Mouse (Mus musculus): Measurements from ENCODE around the gene Dact2.
A peak's percentile ranks its signal among the peaks of the same experiment; 100 is the strongest.

The Dact2 gene

DNA sequence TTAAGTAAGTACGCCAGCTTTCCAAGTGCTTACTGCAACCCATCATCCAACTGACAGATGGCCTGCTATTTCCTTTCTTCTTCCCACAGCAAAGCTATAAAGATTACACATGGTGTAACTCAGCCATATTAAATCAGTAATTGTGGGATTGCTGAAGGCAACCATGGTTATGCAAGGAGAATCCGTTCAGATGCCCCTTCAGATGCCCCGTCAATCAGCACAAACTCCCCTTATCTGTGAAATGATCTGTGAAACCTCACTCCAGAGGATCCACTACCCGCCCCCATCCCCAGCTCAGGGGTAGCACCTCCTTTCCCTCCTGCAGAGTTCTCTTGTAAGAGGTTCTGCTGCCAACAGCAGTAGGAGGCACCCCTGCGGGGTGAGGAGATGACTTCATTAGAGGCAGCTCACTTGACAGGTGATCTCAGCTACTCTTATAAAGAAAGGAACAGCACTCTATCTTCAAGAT lies 3.0 kb upstream of the Dact2 start:
- DNase-seq, result no peak

GRCm38 (mm10) chr17:14206062-14206461 lies 2.0 kb upstream of the Dact2 start:
- DNase-seq, result peak; percentile 71

DNA sequence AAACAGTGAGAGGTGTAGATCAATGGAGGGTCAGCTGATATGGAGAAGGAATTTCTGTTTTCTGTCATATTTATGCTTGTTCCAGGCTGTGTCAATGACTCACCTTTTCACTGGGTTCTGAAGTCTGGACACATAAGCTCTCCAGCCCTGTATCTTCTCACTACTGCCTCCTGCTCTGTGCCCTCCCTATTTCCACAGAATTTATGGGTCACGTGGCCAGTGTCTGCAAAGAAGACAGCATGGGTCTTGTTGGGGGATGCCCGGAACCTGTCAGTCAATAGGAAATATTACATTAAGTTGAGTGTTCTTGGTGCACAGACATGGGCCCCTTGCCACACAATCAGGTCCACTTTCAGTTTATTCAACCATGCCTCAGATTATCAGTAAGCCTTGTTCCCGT lies 1.1 kb upstream of the Dact2 start:
- no peak for DNase-seq

- peak; percentile 64 for DNase-seq
Observed at GRCm38 (mm10) chr17:14203121-14203941, 773 bp downstream of the Dact2 start.

DNA sequence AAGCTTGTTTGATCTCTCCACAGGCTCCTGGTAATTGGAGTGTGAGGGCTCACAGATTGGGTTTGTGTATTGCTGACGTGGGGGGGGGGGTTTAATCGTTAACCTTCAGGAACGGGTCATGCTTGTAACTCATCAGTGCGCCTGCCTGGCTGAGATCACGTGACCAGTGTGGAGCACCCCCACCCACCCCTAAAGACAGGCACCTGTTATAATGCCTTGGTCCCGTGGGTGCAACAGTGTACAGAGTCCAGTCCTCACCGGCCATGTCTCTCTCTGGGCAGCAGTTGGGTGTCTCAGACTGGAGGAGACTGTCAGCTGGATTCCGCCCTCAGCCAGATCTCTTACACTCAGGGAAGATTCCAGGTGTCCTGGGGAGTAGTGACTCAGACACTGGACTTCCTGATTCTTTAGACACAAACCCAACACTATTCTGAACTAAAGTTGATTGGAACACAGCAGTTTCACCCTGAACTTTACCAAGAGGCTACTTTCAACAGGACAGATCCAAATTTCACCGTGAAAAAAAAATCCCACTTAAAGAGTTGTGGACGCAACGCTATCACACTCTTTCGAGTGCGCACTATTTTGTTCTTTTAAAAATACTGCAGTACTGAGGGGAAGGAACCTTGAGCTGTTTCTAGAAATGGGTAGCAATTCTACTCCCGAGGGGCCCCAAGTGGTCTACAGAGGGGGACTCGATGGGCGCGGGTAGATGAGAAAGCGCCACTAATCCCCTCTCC lies 1.6 kb downstream of the Dact2 start:
- peak; percentile 61 for DNase-seq

DNA sequence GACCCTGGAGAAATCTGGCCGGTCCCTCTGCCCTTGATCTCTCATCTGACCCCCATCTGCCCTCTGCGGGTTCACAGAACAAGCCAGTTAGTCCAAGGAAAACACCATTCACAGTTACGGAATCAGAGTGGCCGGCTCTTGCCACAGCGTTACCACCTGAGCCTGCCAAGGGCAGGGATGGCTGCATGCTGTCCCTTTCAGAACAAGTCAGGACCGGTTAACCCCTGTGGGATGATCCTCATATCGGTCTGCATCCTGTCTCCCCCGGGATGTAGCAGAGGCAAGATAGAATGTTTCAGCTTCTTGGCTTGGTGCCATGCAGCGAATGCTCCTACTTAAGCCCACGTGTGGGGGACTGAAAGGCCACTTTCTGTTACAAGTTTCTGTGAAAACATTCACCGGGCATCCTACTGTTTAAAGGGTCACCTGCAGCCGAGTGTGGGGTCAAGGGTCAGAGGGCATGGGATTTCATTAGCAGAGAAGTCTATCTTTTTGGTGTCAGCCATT lies 2.8 kb downstream of the Dact2 start:
- DNase-seq, result peak; percentile 15

DNA sequence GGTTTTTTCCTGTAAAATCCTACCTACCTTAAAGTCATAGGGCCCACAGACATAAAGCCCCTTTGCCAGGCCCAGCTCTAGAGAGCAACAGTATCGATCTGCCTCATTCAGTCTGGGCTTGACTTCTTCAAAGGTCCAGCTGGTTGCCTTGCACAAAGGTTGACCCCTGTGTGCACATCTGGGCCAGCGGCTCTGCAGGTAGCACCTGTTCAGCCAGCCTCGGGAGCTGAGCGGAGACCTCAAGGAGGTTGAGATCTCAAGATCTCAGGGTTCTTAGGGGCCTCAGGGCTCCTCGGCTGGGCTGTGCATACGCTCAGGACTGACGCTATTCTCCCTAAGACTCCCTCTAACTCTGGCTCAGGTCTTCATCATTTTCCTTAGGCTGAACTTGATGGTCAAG lies 3.9 kb downstream of the Dact2 start:
- DNase-seq, result no peak

DNA sequence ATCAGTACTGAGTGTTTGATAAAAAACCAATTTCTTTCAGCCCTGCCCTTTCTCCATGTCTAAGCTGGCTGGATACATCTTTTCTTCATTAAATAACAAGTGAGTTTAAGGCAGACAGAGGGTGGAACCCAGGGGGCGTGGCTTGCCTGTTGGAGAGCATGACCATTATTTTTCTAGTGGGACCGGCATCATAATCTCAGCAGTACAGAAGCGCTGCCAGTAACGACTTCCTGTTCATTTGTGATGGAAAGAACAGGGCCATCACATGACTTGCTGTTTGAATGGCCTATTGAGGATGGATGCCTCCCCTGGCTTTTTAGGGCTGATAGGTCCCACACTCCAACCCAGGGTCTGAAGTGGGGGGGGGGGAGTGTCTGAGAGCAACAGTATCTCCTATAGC lies 4.5 kb downstream of the Dact2 start:
- no peak for DNase-seq

DNA sequence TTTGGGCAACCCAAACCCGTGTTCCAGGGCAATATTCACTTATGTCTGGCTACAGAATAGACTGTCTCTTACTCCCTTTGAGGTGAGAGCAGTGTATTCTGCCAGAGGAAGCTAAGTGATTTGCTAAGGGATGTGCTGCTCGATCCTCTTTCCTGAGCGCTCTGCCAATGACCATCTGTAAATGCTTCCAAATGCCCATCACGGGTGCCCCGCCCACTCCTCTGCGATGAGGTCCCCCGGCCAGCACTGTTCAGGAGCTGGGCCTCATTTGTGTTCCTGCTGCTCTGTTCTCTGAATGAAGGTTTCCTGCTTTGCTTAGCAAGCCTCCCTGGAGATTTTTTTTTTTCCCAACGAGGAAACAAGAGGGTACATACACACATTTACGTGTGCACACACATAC lies 11.2 kb downstream of the Dact2 start:
- no peak for DNase-seq

GRCm38 (mm10) chr17:14192432-14192831 lies 11.7 kb downstream of the Dact2 start:
- no peak for DNase-seq

DNA sequence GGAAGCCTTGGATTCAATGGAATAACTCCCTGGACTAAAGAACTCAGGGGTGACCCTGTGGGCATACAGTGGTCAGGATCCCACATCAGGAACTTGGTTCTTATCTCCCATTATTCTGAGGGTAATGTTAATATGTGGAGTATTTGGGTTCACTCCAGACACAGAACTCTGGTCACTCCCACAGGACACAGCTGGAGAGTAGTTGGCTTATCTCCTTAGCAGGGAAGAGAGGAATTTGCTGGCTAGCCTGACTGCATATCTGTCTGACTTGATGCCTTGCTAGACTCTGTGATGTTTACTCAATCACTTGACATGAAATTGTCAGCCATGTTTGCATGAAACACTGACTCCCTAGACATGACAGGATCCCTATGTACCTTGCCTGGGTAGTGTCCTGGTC lies 15.6 kb downstream of the Dact2 start:
- DNase-seq, result no peak

GRCm38 (mm10) chr17:14187096-14187495 lies 17.0 kb downstream of the Dact2 start:
- no peak for DNase-seq

GRCm38 (mm10) chr17:14186176-14186575 lies 17.9 kb downstream of the Dact2 start:
- no peak for DNase-seq

DNA sequence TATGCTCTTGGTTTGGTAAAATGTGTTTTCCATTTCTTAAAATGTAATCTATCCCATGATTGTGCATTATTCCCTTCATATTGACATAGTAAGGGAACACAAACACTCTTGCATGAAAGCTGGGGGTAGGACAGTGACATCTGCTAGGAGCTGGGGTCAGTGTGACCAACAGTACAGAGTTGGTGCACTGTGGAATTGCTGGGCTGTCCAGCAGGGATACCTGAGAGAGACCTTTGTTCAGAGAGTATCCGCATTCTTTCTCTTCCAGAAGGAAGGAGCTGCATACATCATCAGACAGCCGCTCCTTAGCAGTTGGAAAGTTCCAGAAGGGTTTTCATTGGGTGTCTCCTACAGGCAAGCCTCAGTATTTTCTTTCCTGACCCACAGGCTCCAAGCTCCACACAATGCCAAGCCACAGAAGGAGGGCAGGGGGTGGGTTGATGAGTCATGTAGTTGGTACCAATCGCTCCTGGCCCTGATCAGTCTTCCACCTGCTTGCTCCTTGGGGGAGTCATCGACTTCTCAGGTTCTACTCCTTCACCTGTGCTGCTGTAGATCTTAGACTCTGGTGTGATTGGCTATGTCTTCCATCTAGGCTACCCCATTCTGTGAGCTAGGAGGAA lies 19.8 kb downstream of the Dact2 start:
- DNase-seq, result no peak

DNA sequence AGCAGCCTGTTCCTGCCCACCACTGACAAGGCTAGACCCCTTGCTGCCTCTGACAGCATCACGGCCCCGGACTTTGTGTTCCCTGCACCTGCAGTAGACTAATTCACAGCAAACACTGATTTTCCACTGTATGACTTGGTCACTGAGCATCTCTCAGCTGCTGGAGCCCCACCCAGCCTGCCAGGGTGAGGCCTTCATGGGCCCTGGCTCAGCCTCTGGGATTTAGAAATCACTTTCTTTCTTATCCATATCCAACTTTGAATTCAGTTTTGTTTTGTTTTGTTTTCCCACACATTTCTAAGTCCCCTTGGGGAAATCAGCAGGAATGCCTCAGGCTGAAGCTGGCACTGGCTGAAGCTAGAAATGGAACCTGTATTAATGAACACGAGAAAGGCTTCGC lies 20.4 kb downstream of the Dact2 start:
- DNase-seq, result no peak

- DNase-seq, result no peak
Observed at GRCm38 (mm10) chr17:14182860-14183259, 21.2 kb downstream of the Dact2 start.

DNA sequence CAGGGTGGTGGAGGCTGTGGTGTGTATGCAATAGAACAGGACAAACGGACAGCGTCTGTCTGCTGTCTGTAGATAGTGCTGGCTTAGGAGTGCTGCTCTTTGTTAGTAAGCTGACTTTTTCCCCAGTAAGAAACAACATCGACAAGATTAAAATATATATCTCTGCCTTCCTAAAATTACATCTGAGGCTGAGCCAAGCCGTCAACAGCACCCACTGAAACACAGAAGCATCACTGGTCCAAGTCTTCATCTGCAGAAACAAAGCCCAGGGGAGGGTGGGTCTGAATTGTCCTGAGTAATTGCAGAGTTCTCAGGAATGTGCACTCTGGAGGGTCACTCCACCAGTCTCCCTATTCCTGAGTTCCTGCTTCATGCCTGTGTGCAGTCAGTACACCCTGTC lies 25.2 kb downstream of the Dact2 start:
- no peak for DNase-seq

- no peak for DNase-seq
Observed at GRCm38 (mm10) chr17:14178475-14178874, 25.6 kb downstream of the Dact2 start.

DNA sequence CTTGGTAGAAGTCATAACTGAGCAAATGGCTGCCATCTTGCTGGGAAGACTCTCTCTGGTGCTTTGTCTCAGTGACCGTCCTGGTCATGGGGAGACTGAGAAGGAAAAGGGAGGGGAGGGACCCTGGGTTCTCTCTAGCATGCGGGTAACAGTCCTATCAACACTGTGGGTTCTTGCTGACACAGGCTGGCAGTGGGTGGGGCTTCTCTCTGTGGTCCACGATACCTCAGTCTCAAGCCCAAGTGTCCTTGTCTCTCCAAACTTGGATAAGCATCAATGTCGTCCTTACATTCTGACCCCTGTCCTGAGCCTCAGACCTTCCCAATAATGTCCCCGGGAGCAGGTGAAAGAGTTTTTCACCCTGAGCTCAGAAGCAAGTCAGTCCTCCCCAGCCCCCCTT lies 26.1 kb downstream of the Dact2 start:
- no peak for DNase-seq

DNA sequence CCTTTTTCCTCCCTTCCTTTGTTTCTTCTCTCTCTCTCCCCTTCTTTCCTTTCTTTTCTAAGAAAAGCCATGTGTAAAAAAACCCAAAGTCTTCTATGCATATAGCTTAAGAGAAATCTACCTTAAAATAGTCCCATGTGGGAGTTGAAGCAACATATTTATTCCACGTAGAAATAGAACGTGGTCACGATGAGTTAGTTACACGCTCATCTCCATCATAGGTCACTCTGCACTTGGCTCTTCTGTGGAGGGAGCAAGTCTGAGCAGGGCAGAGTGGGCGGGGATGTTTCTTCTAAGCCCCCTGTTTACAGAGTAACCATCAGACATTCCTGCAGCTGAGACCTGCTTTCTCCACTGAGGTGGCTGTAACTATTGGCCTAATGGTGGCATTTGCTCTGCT lies 27.1 kb downstream of the Dact2 start:
- DNase-seq, result no peak

DNA sequence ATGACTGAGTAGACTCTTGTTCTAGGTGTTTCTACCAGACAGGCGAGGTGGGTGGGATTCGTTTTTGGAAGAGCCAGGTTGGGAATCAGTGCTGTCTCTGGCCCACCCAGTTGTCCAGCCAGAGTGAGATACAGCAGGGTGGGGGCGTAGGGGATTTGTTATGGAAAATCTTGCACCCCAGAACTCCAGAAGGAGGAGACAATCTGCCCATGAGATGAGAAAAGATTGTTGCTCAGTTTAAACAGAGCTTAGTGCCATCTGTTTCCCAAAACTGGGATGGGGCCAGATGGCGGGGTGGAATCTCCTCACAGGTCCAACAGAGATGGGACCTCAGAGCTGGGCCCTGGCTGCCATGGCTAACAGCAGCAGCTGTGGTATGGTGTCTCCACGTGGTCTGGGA lies 28.4 kb downstream of the Dact2 start:
- no peak for DNase-seq

DNA sequence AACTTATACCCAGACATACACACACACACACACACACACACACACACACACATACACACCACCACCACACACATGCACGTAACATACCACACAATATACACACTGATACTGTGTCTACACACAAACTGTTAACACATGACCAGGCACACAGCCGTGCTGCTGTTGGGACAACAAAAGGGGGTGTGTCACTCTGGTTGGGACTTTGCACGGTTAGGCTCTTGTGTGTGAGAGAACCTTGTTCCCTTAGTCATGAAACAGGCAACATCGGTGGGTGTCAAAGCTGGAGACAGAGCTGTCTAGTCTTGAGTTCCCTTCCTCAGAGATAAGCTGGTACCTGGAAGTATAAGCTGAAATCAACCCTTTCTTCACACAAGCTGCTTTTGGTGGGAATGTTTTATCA lies 29.1 kb downstream of the Dact2 start:
- no peak for DNase-seq

- DNase-seq, result no peak
Observed at GRCm38 (mm10) chr17:14174401-14174800, 29.7 kb downstream of the Dact2 start.

GRCm38 (mm10) chr17:14173459-14173858 lies 30.6 kb downstream of the Dact2 start:
- peak; percentile 63 for DNase-seq
